Mouse (Mus musculus): ENCODE measurements around the gene Gm45717.

GRCm38 (mm10) chr7:140948161-140948560 is 7.6 kb downstream of the Gm45717 start:
- TF ChIP-seq POLR2A (IDR thresholded peaks at IDR 0.05; ENCODE audit: low read depth, low read length) (no peak), CTCF (IDR thresholded peaks at IDR 0.05; ENCODE audit: extremely low read depth, insufficient read length, insufficient replicate concordance, low read depth, low read length) (no peak)

Data from small intestine, adult 2 months (tissue).